Mouse (Mus musculus): ENCODE data around the gene Med27.

Gene Med27

GRCm38 (mm10) chr2:29571921-29572700 lies 225.5 kb downstream of the Med27 start:
- no peak for DNase-seq

GRCm38 (mm10) chr2:29572811-29573427 lies 226.3 kb downstream of the Med27 start:
- no peak for DNase-seq

- DNase-seq, result peak; percentile 38 to 43
These were observed 227.0 kb downstream of the Med27 start for GRCm38 (mm10) chr2:29573591-29573990.

GRCm38 (mm10) chr2:29574187-29574586 lies 227.6 kb downstream of the Med27 start:
- no peak for DNase-seq

All from thymus, postnatal 36 days (tissue).